Mouse (Mus musculus): ENCODE data around the gene Crlf3. TPM values are rescaled to one million over a fixed set of nuclear protein-coding genes. Genes with fewer than 3 reads are reported as not detected.

Gene Crlf3
- 48.1 and 57.5 TPM in 2 replicates for polyA plus RNA-seq (2016; fragmentation: Nextera tagmentation; extraction: Ambion mirVana)

DNA sequence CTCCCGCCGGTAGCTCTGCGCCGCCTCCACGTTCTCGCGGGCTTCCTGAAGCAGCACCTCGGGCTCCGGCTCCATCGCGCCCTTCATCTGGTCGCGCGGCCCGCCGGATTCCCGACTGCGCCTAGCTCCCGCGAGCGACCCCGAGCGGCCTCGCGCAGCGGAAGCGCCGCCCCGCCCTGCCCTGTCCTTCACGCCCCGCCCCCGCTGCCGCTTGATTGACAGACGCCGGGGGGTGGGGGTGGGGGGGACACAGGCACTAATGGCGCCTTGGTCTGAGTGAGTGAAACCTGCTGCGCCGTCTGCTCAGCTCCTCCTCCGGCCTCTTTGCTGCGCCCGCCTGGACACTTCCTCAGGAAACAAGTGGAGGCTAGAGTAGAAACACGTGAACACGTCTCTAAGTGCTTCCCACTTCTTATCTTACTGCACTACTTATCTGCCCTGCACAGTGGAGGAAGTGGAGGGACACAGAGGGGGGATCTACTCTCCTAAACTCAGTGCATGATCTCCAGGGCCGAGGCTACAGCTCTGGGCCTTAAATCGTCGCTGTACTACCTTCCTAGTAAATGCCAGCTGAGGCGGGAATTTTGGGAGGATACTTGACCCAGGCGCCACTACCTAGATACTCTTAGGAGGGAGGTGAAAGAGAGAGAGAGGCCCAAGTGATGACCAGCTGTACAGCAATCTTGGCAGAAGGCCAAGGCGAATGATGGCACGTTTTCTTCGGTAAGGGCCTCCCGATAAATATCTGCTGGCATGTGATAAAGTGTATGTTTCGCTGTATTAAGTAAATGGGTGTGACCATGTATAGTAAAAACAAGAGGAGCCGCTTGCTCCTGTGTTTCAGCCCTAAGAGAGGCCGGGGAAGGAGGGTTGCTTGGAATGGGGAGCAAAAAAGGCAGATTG is at the start of gene Crlf3:
Gene Crlf3 (minus strand): TSS at position 166 of the 903 bp plus-strand sequence.
- H3K9me3 ChIP-seq: no peaks in the 10 kb centered on the region
- WGBS: 5% methylated on average over 55 of the region's 55 CpGs
- H3K27ac ChIP-seq: peak within 1 kb of the TSS; percentile 98
- H3K4me3 ChIP-seq: peak within 1 kb of the TSS; percentile 90
- peak; percentile 98 for DNase-seq (ENCODE audit: low spot score)
- 0 out of 2 replicates have a peak, but pooled peaks cover 10% of the 10 kb centered on the region for H3K36me3 ChIP-seq
- H3K4me1 ChIP-seq: peaks cover 23% of the 10 kb centered on the region
- no peaks in the 10 kb centered on the region for H3K27me3 ChIP-seq (ENCODE audit: insufficient read depth, poor library complexity, severe bottlenecking)

- 72% methylated on average over 1 of the region's 1 CpGs for WGBS
- Histone ChIP-seq H3K4me1 (no peaks in the 10 kb centered on the region), H3K4me3 (no peak overlapping the region), H3K9me3 (no peaks in the 10 kb centered on the region), H3K36me3 (peaks cover 80% of the 10 kb centered on the region), H3K27me3 (ENCODE audit: insufficient read depth, poor library complexity, severe bottlenecking) (no peaks in the 10 kb centered on the region), H3K27ac (no peak overlapping the region)
- no peak for DNase-seq (ENCODE audit: low spot score)
Observed at GRCm38 (mm10) chr11:80116411-80116810, 35.6 kb upstream of the Crlf3 start.

DNA sequence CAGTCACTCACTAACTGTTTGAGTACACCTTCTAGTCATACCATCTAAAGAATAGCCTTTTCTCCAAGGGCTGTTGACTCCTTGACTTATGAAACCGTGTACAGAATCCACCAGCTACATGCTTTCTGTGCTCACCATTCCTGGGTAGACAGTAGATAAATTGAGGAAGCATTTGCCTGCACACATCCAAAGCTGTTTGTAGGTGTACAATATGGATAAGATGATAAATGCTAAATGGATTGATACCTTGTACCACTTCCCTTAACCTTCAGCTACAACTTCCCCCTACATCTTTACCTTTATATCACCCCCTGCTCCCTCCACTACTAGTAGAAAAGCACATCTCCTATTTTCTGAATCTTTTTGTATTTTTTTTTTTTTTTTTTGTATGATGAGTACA is 23.6 kb upstream of the Crlf3 start:
- H3K27ac ChIP-seq: no peak overlapping the region
- peaks cover 62% of the 10 kb centered on the region for H3K36me3 ChIP-seq
- 83% methylated on average over 1 of the region's 1 CpGs for WGBS
- DNase-seq (ENCODE audit: low spot score): no peak
- H3K4me3 ChIP-seq: no peak overlapping the region
- no peaks in the 10 kb centered on the region for H3K4me1 ChIP-seq
- no peaks in the 10 kb centered on the region for H3K27me3 ChIP-seq (ENCODE audit: insufficient read depth, poor library complexity, severe bottlenecking)
- no peaks in the 10 kb centered on the region for H3K9me3 ChIP-seq

DNA sequence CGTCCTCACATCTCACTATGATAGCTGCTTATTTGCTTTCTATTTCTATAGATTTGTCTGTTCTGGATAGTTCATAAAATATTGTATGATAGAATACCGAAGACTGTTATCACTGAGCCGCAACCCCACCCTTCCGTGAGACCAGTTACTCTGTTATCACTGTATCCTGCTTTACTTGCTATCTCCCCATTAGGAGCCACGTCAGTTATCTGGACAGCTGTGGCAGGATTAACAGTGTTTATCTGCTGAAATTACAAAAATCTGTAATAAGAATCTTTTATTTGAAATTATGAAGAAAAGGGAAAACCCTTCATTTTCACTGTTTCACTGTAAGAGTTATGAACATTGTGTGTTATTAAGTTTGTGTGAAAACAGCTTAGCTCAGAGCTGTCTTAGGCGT is 20.5 kb upstream of the Crlf3 start:
- WGBS: 76% methylated on average over 6 of the region's 6 CpGs

GRCm38 (mm10) chr11:80098444-80099056 is 17.8 kb upstream of the Crlf3 start:
- H3K4me3 ChIP-seq: no peak overlapping the region
- H3K9me3 ChIP-seq: no peaks in the 10 kb centered on the region
- H3K27me3 ChIP-seq (ENCODE audit: insufficient read depth, poor library complexity, severe bottlenecking): no peaks in the 10 kb centered on the region
- peaks cover 76% of the 10 kb centered on the region for H3K36me3 ChIP-seq
- H3K4me1 ChIP-seq: no peaks in the 10 kb centered on the region
- DNase-seq (ENCODE audit: low spot score): no peak
- no peak overlapping the region for H3K27ac ChIP-seq
- 90% methylated on average over 3 of the region's 3 CpGs for WGBS

More for the DNA sequence above, 20.5 kb upstream of the Crlf3 start:
- Histone ChIP-seq H3K27me3 (ENCODE audit: insufficient read depth, poor library complexity, severe bottlenecking) (no peaks in the 10 kb centered on the region), H3K9me3 (no peaks in the 10 kb centered on the region), H3K27ac (no peak overlapping the region), H3K4me1 (no peaks in the 10 kb centered on the region), H3K36me3 (peaks cover 67% of the 10 kb centered on the region), H3K4me3 (no peak overlapping the region)
- DNase-seq (ENCODE audit: low spot score): no peak

- Histone ChIP-seq H3K4me3 (peak overlapping the region; percentile 100), H3K9me3 (no peaks in the 10 kb centered on the region), H3K27me3 (ENCODE audit: insufficient read depth, poor library complexity, severe bottlenecking) (no peaks in the 10 kb centered on the region), H3K36me3 (peaks cover 15% of the 10 kb centered on the region; the same call in 1 of the 2 replicates), H3K4me1 (peaks cover 5% of the 10 kb centered on the region; the same call in 1 of the 2 replicates), H3K27ac (no peak overlapping the region)
- 62% methylated on average over 3 of the region's 3 CpGs for WGBS
- DNase-seq (ENCODE audit: low spot score): no peak
Observed at GRCm38 (mm10) chr11:80090555-80091164, 9.9 kb upstream of the Crlf3 start.

DNA sequence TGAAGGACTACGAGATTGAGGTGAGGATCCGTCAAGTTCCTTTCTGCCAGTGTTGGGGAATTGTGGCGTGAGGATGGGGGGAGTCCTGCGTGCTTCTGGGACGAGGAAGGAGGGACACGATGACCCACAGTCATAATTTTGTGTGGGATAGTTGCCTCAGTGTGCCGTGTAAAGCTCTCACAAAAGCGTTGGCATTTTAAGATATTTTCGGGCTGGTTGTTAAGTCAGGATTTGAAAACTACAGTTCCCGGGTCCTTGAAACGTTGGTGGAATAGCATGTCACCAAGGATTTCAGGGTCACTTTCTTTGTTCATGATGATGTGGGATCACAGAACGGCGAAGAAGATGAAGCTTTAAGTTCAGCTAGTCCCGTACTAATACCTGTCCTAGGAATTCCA is 9.0 kb upstream of the Crlf3 start:
- Histone ChIP-seq H3K36me3 (peaks cover 8% of the 10 kb centered on the region; the same call in 1 of the 2 replicates), H3K27me3 (ENCODE audit: insufficient read depth, poor library complexity, severe bottlenecking) (no peaks in the 10 kb centered on the region), H3K4me3 (peak overlapping the region; percentile 100), H3K4me1 (peaks cover 11% of the 10 kb centered on the region; the same call in 1 of the 2 replicates), H3K27ac (peak overlapping the region; percentile 95), H3K9me3 (no peaks in the 10 kb centered on the region)
- no peak for DNase-seq (ENCODE audit: low spot score)
- WGBS: under 1% methylated on average over 14 of the region's 14 CpGs

DNA sequence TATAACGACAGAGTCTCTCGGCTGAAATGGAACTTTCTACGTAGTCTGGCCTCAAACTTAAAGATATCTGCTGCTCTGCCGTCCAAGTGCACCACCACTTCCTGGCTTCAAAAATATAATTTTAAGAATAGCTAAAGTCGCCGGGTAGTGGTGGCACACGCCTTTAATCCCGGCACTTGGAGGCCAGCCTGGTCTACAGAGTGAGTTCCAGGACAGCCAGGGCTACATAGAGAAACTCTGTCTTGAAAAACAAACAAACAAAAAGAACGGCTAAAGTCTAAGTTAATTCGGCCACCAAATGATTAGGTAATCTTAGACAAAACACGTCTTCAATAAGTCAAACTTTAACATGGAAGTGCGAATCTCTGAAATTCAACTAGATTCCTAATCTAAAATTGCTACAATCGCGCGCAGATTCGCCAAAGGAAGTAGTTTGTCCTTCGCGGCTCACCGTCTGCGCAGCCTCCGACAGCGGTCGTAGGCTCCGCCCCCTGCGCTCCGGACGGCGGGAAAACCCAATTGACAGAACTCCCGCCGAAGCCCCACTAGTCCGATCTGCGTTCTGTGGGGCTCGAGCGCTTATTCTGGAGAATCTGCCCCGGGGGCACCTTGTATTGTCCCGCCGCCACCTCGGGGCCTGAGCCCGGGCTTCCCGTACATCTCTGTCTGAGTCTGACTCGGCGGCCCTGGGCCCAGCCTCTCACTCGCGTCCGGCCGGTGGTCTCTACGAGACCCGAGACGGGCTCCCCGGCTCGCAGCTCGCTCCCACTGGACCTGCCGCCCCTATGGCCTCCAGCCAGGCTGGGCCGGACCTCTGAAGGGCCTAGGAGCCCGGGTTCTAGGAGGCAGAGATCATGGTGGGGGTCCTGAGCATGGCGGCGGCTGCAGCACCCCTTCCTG is 8.4 kb upstream of the Crlf3 start, which contains the start of gene Atad5:
Gene Atad5 (plus strand): TSS at position 484 of the 900 bp plus-strand sequence.
- Histone ChIP-seq H3K9me3 (no peaks in the 10 kb centered on the region), H3K4me1 (peaks cover 11% of the 10 kb centered on the region; the same call in 1 of the 2 replicates), H3K4me3 (peak within 1 kb of the TSS; percentile 100), H3K27ac (peak within 1 kb of the TSS; percentile 95), H3K36me3 (peaks cover 3% of the 10 kb centered on the region; the same call in 1 of the 2 replicates), H3K27me3 (ENCODE audit: insufficient read depth, poor library complexity, severe bottlenecking) (no peaks in the 10 kb centered on the region)
- peak; percentile 90 for DNase-seq (ENCODE audit: low spot score)
- WGBS: 4% methylated on average over 57 of the region's 57 CpGs

DNA sequence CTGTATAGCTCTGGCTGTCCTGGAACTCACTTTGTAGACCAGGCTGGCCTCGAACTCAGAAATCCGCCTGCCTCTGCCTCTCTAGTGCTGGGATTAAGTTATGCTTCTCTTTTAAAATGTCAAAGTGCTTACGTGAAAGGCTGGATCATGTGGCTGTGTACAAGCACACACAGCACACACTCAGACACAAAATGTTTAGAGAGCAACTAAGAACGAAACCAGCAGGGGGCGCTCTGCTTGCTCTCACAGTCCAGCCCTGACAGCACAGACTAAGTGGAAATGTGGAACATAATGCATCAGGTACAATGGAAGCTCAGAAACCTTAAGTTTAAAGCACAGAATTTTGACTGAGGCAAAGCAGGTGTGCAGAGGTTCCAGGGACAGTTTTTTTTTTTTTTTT is 6.1 kb upstream of the Crlf3 start:
- peak; percentile 91 for DNase-seq (ENCODE audit: low spot score)
- H3K4me1 ChIP-seq: peaks cover 9% of the 10 kb centered on the region; the same call in 1 of the 2 replicates
- no peaks in the 10 kb centered on the region for H3K27me3 ChIP-seq (ENCODE audit: insufficient read depth, poor library complexity, severe bottlenecking)
- 15% methylated on average over 5 of the region's 5 CpGs for WGBS
- no peaks in the 10 kb centered on the region for H3K9me3 ChIP-seq
- no peaks in the 10 kb centered on the region for H3K36me3 ChIP-seq
- H3K4me3 ChIP-seq: no peak overlapping the region
- H3K27ac ChIP-seq: no peak overlapping the region

DNA sequence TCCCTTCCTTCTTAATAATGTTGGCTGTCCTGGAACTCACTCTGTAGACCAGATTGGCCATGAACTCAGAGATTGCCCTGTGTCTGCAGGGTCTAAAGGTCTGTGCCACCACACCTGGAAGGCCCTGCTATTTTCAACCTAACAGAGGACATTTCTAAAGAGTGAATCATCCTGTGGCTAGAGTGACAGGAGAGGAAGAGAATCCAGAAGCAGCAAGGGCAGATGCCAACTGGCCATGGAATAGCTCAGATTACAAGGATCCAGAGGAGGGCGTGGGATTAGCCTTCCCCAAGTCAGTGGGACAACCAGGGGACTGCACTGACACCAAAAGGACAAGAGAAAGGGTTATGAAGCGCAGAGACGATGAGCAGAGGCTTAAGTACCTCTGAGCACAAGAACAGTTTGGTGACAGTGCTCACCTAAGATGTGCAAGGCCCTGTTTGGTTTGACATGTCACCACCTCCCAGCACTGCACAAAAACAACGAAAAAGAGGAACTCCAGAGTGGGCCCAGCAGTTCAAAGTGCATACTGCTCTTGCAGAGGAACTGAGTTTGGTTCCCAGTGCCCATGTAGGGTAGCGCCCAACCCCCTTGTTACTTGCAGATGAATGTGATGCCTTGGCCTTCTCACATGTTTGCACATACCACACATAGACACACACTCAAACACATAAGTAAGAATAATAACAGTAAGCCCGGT is 4.7 kb upstream of the Crlf3 start:
- Histone ChIP-seq H3K4me3 (no peak overlapping the region), H3K36me3 (no peaks in the 10 kb centered on the region), H3K27ac (no peak overlapping the region), H3K27me3 (ENCODE audit: insufficient read depth, poor library complexity, severe bottlenecking) (no peaks in the 10 kb centered on the region), H3K4me1 (peaks cover 22% of the 10 kb centered on the region), H3K9me3 (no peaks in the 10 kb centered on the region)
- DNase-seq (ENCODE audit: low spot score): no peak
- 63% methylated on average over 6 of the region's 6 CpGs for WGBS

- H3K9me3 ChIP-seq: no peaks in the 10 kb centered on the region
- H3K36me3 ChIP-seq: 0 out of 2 replicates have a peak, but pooled peaks cover 8% of the 10 kb centered on the region
- H3K4me3 ChIP-seq: peak overlapping the region; percentile 90; the same call in 1 of the 2 replicates
- no peak for DNase-seq (ENCODE audit: low spot score)
- H3K27me3 ChIP-seq (ENCODE audit: insufficient read depth, poor library complexity, severe bottlenecking): no peaks in the 10 kb centered on the region
- 66% methylated on average over 7 of the region's 7 CpGs for WGBS
- H3K27ac ChIP-seq: peak overlapping the region; percentile 98
- peaks cover 23% of the 10 kb centered on the region for H3K4me1 ChIP-seq
Observed at GRCm38 (mm10) chr11:80081786-80082319, 1.1 kb upstream of the Crlf3 start.

All from heart, embryonic 10.5 days (tissue).